Mouse (Mus musculus): ENCODE measurements at regions not wholly inside any gene's neighbourhood (a gene's known extent, or its start where the extent isn't known, plus 50 kb on each side); places are given as distances from the start of the nearest gene placed in this dataset.

- DNase-seq (ENCODE audit: extremely low spot score in 1 of 2, low spot score in 1 of 2): peak; percentile 10 to 16
These were observed 56.8 kb upstream of the Edn1 start for GRCm38 (mm10) chr13:42244240-42245086.

- DNase-seq (ENCODE audit: extremely low spot score in 1 of 2, low spot score in 1 of 2): no peak
These were observed 55.4 kb upstream of the Edn1 start for GRCm38 (mm10) chr13:42245753-42246409.

All from layer of hippocampus, postnatal 25 days (tissue).